Mouse (Mus musculus): ENCODE results near the gene Tbrg1.

GRCm38 (mm10) chr9:37653836-37654235 is 3.3 kb downstream of the Tbrg1 start:
- TF ChIP-seq CTCF (IDR thresholded peaks at IDR 0.05; ENCODE audit: borderline replicate concordance, control insufficient read depth, extremely low read depth, insufficient read depth, low read length, poor library complexity) (no peak), POLR2A (IDR thresholded peaks at IDR 0.05; ENCODE audit: control insufficient read depth, extremely low read depth, insufficient read depth, low read length, poor library complexity) (no peak)
